In the genomic region with DNA sequence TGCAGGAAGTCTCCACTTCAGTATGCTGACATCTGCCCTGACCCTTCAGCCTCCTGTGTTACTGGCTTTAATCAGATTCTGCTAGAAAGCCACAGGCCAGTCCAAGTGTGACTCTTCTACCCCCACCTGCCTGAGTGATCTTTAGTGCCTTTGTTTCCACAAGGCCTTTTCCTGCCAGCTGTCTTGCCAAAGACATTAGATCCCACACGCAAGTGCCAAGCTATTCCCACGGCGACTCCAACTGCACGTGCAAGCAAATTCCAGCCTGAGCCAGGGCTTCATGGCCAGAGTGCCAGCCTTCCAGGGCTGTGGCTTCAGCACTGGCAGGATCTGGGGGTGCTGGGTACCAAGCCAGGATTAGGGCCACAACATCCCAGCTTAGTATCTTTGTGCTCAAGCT, we compare ENCODE assay signal across 18 mouse cellular contexts. TPM values are rescaled to one million over a fixed set of nuclear protein-coding genes. Genes with fewer than 3 reads are reported as not detected.
"Had no signal": no experiment of that assay in that cellular context is flagged by ENCODE, and none has a peak within 500 bp of the region (broad histone marks: within the 10 kb centered on the region; RNA-seq: fewer than 3 reads in every experiment).

No protein-coding gene starts in this region.

- ATAC-seq: liver, postnatal 0 days; lung, postnatal 0 days; midbrain, embryonic 15.5 days had no signal

- H3K4me2 ChIP-seq: limb, embryonic 12.5 days; limb, embryonic 15.5 days; liver, embryonic 11.5 days; lung, embryonic 14.5 days; midbrain, embryonic 12.5 days; midbrain, embryonic 15.5 days; neural tube, embryonic 13.5 days had no signal

- H3K27me3 ChIP-seq: limb, embryonic 12.5 days; limb, embryonic 15.5 days; midbrain, embryonic 12.5 days; midbrain, embryonic 15.5 days; neural tube, embryonic 13.5 days had no signal

- H3K4me3 ChIP-seq: layer of hippocampus, adult 2 months; limb, embryonic 12.5 days; limb, embryonic 15.5 days; midbrain, embryonic 12.5 days; midbrain, embryonic 15.5 days; neural tube, embryonic 13.5 days had no signal

- H3K27ac ChIP-seq: kidney, postnatal 0 days; layer of hippocampus, adult 2 months; limb, embryonic 12.5 days; limb, embryonic 15.5 days; liver, embryonic 14.5 days; macrophage; midbrain, embryonic 12.5 days; midbrain, embryonic 15.5 days; neural tube, embryonic 13.5 days had no signal

- H3K9me3 ChIP-seq: limb, embryonic 12.5 days; limb, embryonic 15.5 days; midbrain, embryonic 12.5 days; midbrain, embryonic 15.5 days; neural tube, embryonic 13.5 days had no signal

- DNase-seq: layer of hippocampus, adult 9-11 months; liver, postnatal 0 days; lung, embryonic 14.5 days; thymus, adult 18-20 months; thymus, postnatal 36 days had no signal

- H3K9ac ChIP-seq: limb, embryonic 12.5 days; limb, embryonic 15.5 days; liver, embryonic 14.5 days; liver, postnatal 0 days; lung, embryonic 14.5 days; midbrain, embryonic 12.5 days; midbrain, embryonic 15.5 days; neural tube, embryonic 13.5 days had no signal

RNA-seq across cellular contexts. Expression of a gene that starts 47.2 kb away (rescaled TPM):
- total RNA-seq: megakaryocyte, adult 5-6 weeks; neutrophil, adult 5-6 weeks had no signal
- polyA plus RNA-seq: limb, embryonic 12.5 days; limb, embryonic 15.5 days; liver, postnatal 0 days; macrophage had no signal
